Mouse (Mus musculus) neutrophil, adult 59 days (primary cell): ENCODE measurements around the gene Gm379. TPM values are rescaled to one million over a fixed set of nuclear protein-coding genes. Genes with fewer than 3 reads are reported as not detected.

Source experiments
- total RNA-seq, 2 experiments: library from RNA; stranded (reverse); gene quantifications; 1 replicate in 1 of 2; 2 replicates in 1 of 2; pipeline ENCODE4 v1.2.4; 2023

The Gm379 gene
- total RNA-seq: not detected

DNA sequence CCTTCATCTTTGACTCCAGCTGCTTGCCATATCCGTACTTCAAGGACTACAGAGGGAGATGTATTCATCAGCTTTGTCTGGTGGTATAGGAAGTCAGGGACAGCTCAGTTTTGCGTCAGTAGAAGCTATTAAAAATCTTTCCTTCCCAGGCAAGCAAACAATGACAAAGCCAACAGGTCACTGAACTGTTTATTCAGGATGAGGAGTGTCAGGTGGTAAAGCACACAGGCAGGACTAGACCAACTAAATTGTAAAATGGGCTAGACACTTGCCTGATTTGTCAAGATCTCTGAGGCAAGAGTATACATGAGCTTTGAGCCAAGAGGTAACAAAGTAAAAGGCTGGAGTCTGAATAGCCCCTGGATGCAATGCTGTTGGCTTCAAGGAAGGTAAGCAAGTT is at the start of gene Gm379:
Gm379 (minus strand) TSS at position 7 of the 400 bp plus-strand sequence.

Other genes starting within 250 kb of the Gm379 start
- 10 to 100 TPM; 20.0 to 20.4 TPM for gene Brwd3, start 169.5 kb upstream of the Gm379 start, total RNA-seq